Mouse (Mus musculus): ENCODE results near the gene Ctbs. TPM values are rescaled to one million over a fixed set of nuclear protein-coding genes. Genes with fewer than 3 reads are reported as not detected.

Ctbs gene
- polyA plus RNA-seq, 1 experiment from 2014 or later: 4.2 TPM

DNA sequence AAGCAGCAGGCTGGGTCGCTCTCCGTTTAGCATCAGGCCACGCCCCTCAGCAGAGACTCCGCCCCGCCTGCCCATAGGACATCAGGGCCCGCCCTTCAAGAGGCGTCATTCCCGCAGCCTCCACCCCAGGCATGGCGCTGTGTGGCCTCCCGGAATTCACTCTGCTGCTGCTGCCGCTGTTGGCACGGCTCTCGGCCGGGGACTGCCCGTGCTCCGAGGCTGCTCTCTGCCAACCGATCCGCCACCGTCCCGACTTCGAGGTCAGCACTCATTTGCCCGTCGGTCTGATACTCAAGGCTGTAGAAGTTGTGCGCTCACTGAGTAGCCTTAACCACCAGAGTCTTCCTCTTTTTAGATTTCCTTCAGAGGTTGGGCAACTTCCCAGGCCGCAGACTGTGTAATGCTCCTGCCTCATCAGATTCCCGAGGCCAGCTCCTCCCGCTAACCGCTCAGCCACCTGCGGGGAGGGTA, 811 bp downstream of the Ctbs start:
- peak; percentile 99 for ATAC-seq
- H3K9ac ChIP-seq (replicated peaks): peak overlapping the region; percentile 67
- peak overlapping the region; percentile 63 for H3K27ac ChIP-seq
- no peaks in the 10 kb centered on the region for H3K9me3 ChIP-seq
- peaks cover 10% of the 10 kb centered on the region for H3K4me1 ChIP-seq (replicated peaks)
- H3K36me3 ChIP-seq: peaks cover 7% of the 10 kb centered on the region; the same call in 1 of the 2 replicates
- H3K4me2 ChIP-seq (replicated peaks): peak overlapping the region; percentile 70
- H3K4me3 ChIP-seq (replicated peaks): peak overlapping the region; percentile 58
- under 1% methylated on average over 29 of the region's 29 CpGs for WGBS
- no peaks in the 10 kb centered on the region for H3K27me3 ChIP-seq

DNA sequence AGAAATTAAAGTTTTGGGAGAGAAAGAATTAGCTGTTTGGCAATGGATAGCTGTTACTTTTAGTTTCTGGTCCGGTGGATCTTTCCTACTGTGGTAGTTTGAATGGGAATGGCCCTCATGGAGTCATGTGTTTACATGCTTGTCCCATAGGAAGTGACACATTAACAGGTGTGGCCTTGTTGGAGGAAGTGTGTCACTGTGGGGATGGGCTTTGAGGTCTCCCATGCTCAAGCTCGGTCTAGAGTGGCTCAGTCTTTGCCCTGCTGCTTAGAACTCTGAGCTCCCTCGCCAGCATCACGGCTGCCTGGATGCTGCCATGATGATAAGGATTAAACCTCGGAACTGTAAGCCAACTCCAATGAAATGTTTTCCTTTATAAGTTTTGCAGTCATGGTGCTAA, 1.8 kb downstream of the Ctbs start:
- Histone ChIP-seq H3K9ac (replicated peaks) (no peak overlapping the region), H3K27me3 (no peaks in the 10 kb centered on the region), H3K27ac (no peak overlapping the region), H3K36me3 (no peaks in the 10 kb centered on the region), H3K4me1 (replicated peaks) (peaks cover 10% of the 10 kb centered on the region), H3K4me2 (replicated peaks) (no peak overlapping the region), H3K4me3 (replicated peaks) (no peak overlapping the region), H3K9me3 (no peaks in the 10 kb centered on the region)
- WGBS: 64% methylated on average over 5 of the region's 5 CpGs
- no peak for ATAC-seq

DNA sequence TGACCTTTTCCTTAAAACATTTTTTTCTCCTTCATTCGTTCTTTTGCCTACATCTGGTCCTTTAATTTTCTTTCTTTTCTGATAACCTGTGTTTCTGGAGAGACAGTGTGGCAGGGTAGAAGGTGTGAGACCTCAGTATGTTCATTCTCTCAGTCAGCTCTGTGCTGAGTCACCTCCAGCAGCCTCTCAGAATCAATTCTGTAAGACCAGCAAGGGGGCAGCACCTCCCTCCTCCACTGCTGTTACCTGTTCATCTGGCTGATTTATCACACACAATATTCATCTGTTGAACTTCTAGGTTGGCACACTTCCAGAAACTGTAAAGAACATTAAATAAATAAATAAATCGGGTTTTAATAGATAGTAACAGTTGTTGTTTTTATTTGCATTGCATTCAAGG, 13.3 kb downstream of the Ctbs start:
- Histone ChIP-seq H3K27ac (no peak overlapping the region), H3K9me3 (no peaks in the 10 kb centered on the region), H3K36me3 (no peaks in the 10 kb centered on the region), H3K4me1 (replicated peaks) (no peaks in the 10 kb centered on the region), H3K9ac (replicated peaks) (no peak overlapping the region), H3K27me3 (no peaks in the 10 kb centered on the region), H3K4me3 (replicated peaks) (no peak overlapping the region), H3K4me2 (replicated peaks) (no peak overlapping the region)
- 72% methylated on average over 2 of the region's 2 CpGs for WGBS
- no peak for ATAC-seq

DNA sequence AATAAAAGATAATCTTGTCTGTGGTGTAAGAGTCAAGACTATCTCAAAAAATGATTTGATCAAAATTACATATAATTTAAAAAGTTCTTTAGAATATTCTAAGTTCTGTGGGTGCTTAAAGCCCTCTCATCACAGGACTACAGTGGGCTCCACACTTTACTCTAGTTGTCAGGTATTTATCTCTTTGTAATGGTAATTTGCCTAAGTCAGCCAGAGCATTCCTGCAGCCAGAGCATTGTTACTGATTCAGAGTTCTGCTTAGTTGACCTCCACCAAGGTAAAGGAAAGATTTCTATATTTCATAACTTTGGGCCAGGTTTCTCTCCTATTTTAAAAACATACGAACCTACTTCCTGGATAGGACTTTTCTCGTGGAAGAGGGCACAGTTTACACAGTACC, 19.6 kb downstream of the Ctbs start:
- H3K27me3 ChIP-seq: no peaks in the 10 kb centered on the region
- no peaks in the 10 kb centered on the region for H3K4me1 ChIP-seq (replicated peaks)
- no peak overlapping the region for H3K4me2 ChIP-seq (replicated peaks)
- no peak overlapping the region for H3K4me3 ChIP-seq (replicated peaks)
- no peaks in the 10 kb centered on the region for H3K9me3 ChIP-seq
- no peak overlapping the region for H3K9ac ChIP-seq (replicated peaks)
- ATAC-seq: no peak
- no peaks in the 10 kb centered on the region for H3K36me3 ChIP-seq
- H3K27ac ChIP-seq: no peak overlapping the region
- 82% methylated on average over 2 of the region's 2 CpGs for WGBS

DNA sequence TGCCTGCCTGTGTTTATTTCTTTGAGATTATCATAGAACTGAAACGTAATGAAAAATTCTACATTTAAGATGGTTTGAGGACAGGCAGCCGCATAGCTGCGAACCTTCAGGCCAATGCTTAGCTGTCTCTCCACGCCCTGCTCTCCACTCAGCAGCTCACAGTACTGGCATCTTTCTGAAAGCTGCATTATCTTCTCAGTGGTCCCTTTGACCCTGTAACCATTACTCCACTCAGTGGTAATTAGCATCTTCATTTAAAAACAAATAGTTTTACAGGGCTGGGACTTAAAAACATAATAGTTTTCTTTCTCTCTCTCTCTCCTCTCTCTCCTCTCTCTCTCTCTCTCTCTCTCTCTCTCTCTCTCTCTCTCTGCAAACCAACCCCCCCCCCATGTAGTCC, 23.1 kb downstream of the Ctbs start:
- no peaks in the 10 kb centered on the region for H3K27me3 ChIP-seq
- H3K4me1 ChIP-seq (replicated peaks): no peaks in the 10 kb centered on the region
- H3K9me3 ChIP-seq: no peaks in the 10 kb centered on the region
- H3K9ac ChIP-seq (replicated peaks): no peak overlapping the region
- H3K36me3 ChIP-seq: no peaks in the 10 kb centered on the region
- no peak overlapping the region for H3K27ac ChIP-seq
- H3K4me2 ChIP-seq (replicated peaks): no peak overlapping the region
- no peak overlapping the region for H3K4me3 ChIP-seq (replicated peaks)
- ATAC-seq: no peak
- WGBS: 75% methylated on average over 4 of the region's 4 CpGs

DNA sequence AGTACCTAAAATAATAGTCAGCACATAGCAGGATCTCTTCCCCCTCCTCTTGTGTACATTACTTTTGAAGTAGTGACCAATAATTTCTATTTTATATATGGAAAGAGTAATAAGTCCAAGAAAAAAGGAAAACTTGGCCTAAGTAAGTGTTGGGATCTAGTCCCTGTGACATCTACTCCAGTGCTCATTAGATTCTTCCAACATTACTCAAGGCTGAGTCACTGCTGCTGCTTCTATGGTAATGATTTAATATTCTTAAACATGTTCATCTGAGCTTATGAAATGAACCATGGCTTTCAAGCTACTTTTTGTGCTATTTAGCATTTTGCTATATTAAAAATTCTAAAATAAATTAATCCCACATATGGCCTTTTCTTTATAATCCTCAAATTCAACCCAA, 24.1 kb downstream of the Ctbs start:
- H3K4me1 ChIP-seq (replicated peaks): no peaks in the 10 kb centered on the region
- no peak overlapping the region for H3K9ac ChIP-seq (replicated peaks)
- H3K9me3 ChIP-seq: no peaks in the 10 kb centered on the region
- H3K27ac ChIP-seq: no peak overlapping the region
- no peaks in the 10 kb centered on the region for H3K36me3 ChIP-seq
- no peaks in the 10 kb centered on the region for H3K27me3 ChIP-seq
- H3K4me3 ChIP-seq (replicated peaks): no peak overlapping the region
- ATAC-seq: no peak
- no peak overlapping the region for H3K4me2 ChIP-seq (replicated peaks)

DNA sequence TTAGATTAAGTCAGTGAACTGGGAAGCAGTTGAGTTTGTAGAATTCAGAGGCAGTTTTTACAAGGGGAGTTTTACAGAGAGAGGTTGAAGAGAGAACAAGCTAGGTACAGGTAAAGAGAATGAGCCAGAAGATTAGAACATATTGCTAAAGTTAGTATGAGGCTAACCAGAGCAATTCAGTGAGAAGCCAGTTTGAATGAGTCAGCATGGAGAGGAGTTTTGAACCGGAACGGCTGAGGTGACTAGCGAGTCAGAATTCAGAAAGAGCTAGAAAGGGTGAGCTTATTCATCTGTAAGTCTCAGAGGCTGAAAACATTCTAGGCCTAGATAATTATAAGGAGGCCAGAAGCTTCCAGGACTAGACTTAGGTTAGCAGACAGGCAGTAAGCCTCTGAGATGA, 24.8 kb downstream of the Ctbs start:
- H3K4me1 ChIP-seq (replicated peaks): no peaks in the 10 kb centered on the region
- no peak for ATAC-seq
- WGBS: 91% methylated on average over 3 of the region's 3 CpGs
- H3K4me2 ChIP-seq (replicated peaks): no peak overlapping the region
- H3K27me3 ChIP-seq: no peaks in the 10 kb centered on the region
- no peaks in the 10 kb centered on the region for H3K36me3 ChIP-seq
- H3K9ac ChIP-seq (replicated peaks): no peak overlapping the region
- no peak overlapping the region for H3K4me3 ChIP-seq (replicated peaks)
- no peak overlapping the region for H3K27ac ChIP-seq
- no peaks in the 10 kb centered on the region for H3K9me3 ChIP-seq

DNA sequence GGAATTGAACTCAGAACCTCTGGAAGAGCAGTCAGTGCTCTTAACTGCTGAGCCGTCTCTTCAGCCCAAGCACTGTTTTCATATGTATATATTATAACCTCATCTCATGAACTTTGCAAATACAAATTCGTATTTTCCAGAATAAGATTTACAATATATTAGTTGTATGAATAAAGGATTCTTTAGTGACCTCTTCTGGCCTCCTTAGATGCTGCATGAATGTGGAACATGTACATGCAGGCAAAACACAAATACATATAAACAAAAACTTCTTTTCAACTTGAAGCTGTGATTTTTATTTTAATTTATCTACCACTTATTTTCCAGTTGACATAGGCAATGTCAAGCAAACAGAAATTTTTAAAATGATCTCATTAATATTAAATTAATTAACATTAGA, 32.4 kb downstream of the Ctbs start:
- Histone ChIP-seq H3K9me3 (no peaks in the 10 kb centered on the region), H3K4me1 (replicated peaks) (no peaks in the 10 kb centered on the region), H3K27ac (no peak overlapping the region), H3K4me2 (replicated peaks) (no peak overlapping the region), H3K36me3 (no peaks in the 10 kb centered on the region), H3K4me3 (replicated peaks) (no peak overlapping the region), H3K9ac (replicated peaks) (no peak overlapping the region), H3K27me3 (no peaks in the 10 kb centered on the region)
- WGBS: 72% methylated on average over 2 of the region's 2 CpGs
- no peak for ATAC-seq

DNA sequence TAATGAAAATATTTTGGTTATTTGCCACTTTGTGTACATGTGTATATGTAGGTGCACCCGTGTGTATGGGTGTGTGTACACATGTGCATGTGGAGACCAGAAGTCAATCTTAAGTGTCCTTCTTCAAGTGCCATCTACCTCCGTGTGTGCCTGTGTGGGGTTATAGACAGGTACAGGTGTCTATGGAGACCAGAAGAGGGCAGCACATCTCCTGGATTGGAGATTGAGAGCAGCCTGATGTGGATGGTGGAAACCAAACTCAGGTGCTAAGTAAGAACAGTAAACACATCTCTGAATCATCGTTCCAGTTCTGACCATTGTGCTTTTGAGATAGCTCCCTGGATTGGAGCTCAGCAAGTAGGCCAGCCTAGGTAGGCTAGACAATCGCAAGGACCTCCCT, 36.9 kb downstream of the Ctbs start:
- Histone ChIP-seq H3K9me3 (no peaks in the 10 kb centered on the region), H3K36me3 (no peaks in the 10 kb centered on the region), H3K4me2 (replicated peaks) (no peak overlapping the region), H3K27ac (no peak overlapping the region), H3K27me3 (no peaks in the 10 kb centered on the region), H3K4me1 (replicated peaks) (no peaks in the 10 kb centered on the region), H3K4me3 (replicated peaks) (no peak overlapping the region), H3K9ac (replicated peaks) (no peak overlapping the region)
- ATAC-seq: no peak
- WGBS: 85% methylated on average over 4 of the region's 4 CpGs

DNA sequence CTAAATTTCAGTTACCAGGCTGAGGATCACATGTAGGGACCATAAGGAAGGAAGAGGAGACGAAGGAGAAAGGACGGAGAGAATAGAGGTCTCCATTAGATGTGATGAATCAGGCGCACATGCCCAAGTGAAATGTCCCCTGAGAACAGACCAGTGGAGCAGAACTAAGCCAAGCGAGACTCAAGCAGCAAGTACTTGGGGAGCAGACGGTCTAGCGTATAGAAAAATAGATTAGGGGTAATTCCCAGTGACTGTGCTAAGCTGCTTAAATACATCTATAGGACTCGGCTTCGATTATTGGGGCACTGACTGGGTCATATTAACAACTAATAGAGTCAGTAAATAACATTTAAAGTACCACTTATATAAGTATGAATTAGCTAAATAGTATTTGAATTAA, 45.3 kb downstream of the Ctbs start:
- H3K4me1 ChIP-seq (replicated peaks): no peaks in the 10 kb centered on the region
- H3K4me3 ChIP-seq (replicated peaks): no peak overlapping the region
- WGBS: 16% methylated on average over 8 of the region's 8 CpGs
- ATAC-seq: no peak
- H3K27ac ChIP-seq: no peak overlapping the region
- no peaks in the 10 kb centered on the region for H3K36me3 ChIP-seq
- H3K4me2 ChIP-seq (replicated peaks): no peak overlapping the region
- H3K9ac ChIP-seq (replicated peaks): no peak overlapping the region
- H3K27me3 ChIP-seq: no peaks in the 10 kb centered on the region
- no peaks in the 10 kb centered on the region for H3K9me3 ChIP-seq

DNA sequence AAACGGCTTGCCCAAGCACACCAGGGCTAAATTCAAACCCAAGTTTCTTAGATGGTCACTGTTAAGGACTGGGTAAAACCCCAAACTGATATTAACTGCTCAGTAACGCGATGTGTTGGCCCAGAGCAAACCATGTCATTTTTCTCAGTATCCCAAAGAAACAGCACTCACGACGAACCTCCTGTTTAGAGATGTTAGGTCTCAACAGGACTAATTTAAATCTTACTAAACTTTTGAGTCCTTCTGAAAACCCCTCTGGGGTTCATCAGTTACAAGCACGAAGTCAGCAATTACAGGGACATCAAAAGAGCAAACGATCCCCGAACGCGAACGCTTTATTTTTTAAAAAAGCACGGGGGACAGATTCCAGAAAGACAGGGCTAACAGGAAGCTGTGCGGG, 49.4 kb downstream of the Ctbs start:
- 5% methylated on average over 13 of the region's 13 CpGs for WGBS
- peak overlapping the region; percentile 80 for H3K4me3 ChIP-seq (replicated peaks)
- no peak for ATAC-seq

DNA sequence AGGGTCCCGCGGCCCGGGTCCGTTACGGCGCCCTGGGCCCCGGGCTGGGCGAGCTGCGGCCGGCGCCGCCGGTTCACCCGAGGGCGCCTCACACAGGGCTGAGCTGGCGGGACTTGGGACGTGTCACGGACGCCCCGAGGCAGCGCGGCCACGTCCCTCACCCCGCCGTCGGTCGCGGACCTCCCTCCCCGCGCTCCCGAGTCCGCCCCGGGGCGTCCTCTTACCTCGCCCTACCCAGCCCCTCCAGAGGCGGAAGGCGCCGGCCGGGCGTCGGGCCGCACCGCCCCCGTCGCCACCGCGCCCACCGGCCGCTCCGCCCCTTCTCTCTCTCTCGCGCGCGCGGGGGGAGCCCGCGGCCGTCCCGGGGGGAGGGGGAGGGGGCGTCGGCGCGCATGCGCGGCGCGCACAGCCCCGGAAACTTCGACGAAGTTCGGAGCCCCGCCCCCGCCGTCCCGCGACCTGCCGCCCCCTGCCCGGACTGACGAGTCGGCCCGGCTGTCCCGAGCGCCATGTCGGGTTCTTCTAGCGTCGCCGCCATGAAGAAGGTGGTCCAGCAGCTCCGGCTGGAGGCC, 49.9 kb downstream of the Ctbs start, which contains the start of the genes Spata1 and Gng5:
Spata1 (minus strand) TSS at position 323 of the 572 bp plus-strand sequence.
Gng5 (plus strand) TSS at position 377 of the 572 bp plus-strand sequence.
- H3K27me3 ChIP-seq: no peaks in the 10 kb centered on the region
- peaks cover 8% of the 10 kb centered on the region for H3K36me3 ChIP-seq
- H3K9me3 ChIP-seq: no peaks in the 10 kb centered on the region
- peak within 1 kb of the TSS; percentile 77 for H3K27ac ChIP-seq
- under 1% methylated on average over 62 of the region's 88 CpGs for WGBS
- peak within 1 kb of the TSS; percentile 82 for H3K9ac ChIP-seq (replicated peaks)
- peak; percentile 90 for ATAC-seq
- H3K4me1 ChIP-seq (replicated peaks): peaks cover 25% of the 10 kb centered on the region
- peak within 1 kb of the TSS; percentile 66 for H3K4me2 ChIP-seq (replicated peaks)
- peak within 1 kb of the TSS; percentile 80 for H3K4me3 ChIP-seq (replicated peaks)

More for the DNA sequence above, 49.4 kb downstream of the Ctbs start:
- H3K27ac ChIP-seq: peak overlapping the region; percentile 60
- H3K4me1 ChIP-seq (replicated peaks): peaks cover 25% of the 10 kb centered on the region
- H3K9me3 ChIP-seq: no peaks in the 10 kb centered on the region
- H3K36me3 ChIP-seq: peaks cover 8% of the 10 kb centered on the region
- H3K27me3 ChIP-seq: no peaks in the 10 kb centered on the region
- H3K9ac ChIP-seq (replicated peaks): peak overlapping the region; percentile 82
- peak overlapping the region; percentile 66 for H3K4me2 ChIP-seq (replicated peaks)
